Mouse (Mus musculus): ENCODE results near the gene Olfr549. TPM values are rescaled to one million over a fixed set of nuclear protein-coding genes. Genes with fewer than 3 reads are reported as not detected.

Olfr549 gene
- not detected for polyA plus RNA-seq (2017; shearing (Covaris generic))

GRCm38 (mm10) chr7:102549570-102549969 lies at the start of gene Olfr549:
Gene Olfr549, plus strand, starts transcription at chr7:102549870.

GRCm38 (mm10) chr7:102534449-102534848 lies 15.2 kb upstream of the Olfr549 start, which contains the start of gene Olfr547:
Gene Olfr547, plus strand, starts transcription at chr7:102534749.

DNA sequence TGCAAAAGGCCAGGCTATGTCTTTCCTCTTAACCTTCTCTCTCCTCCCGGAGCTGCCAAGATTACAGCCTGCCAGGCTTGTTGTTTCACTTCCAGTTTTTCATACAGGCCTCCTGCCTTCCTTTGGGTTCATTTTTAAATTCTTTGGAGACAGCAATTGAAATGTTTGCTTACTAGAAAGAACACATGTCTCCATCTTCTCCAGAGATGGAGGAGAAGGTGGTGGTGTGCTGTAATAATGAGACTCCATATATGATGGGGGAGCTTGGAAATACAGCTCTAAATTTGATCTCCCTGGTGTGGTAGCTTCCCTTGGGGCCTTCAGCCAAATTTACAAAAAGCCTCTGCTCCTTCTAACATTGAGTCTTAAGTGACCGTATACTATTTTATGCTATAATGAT lies 9.1 kb upstream of the Olfr549 start, which contains the start of gene Olfr548-ps1:
Olfr548-ps1 (plus strand) TSS at position 301 of the 400 bp plus-strand sequence.

GRCm38 (mm10) chr7:102564999-102565997 lies 15.6 kb downstream of the Olfr549 start, which contains the start of gene Trim21:
Gene Trim21, minus strand, starts transcription at chr7:102565486.

GRCm38 (mm10) chr7:102571142-102571541 lies 21.5 kb downstream of the Olfr549 start, which contains the start of gene Olfr550:
Gene Olfr550, plus strand, starts transcription at chr7:102571442.

GRCm38 (mm10) chr7:102591786-102592185 lies 42.1 kb downstream of the Olfr549 start, which contains the start of gene Olfr551:
Gene Olfr551, minus strand, starts transcription at chr7:102591886.

DNA sequence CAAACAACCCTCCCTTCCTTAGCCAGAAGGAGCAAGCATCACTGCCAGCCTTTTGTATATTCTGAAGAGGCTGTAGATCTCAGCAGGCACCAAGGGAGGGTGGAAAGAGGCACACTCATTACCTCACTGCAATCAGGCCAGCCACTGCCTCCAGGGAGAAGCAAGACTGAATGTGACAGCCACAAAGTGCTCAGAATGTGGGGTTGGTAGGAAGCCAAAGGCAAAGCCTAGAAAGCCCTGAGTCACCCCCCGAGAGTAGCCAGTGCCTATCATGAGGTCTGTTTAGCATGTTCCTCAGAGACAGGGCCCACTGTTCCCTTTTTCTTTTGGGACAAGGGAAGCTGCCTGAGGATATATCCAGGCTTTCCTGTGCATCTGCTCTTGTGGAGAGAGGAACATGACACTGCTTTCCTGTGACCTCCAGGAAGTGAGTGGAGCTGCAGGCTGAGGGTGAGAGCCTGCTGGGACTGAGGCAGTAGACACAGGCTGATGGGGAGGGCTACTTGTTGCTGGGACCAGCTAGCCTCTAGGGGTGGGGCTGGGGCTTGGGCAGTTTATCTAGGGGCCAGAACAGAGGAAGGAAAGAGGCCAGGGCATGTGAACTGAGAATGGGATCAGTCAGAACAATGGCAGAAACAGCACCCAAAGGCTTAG lies 47.8 kb downstream of the Olfr549 start, which contains the start of gene Olfr552:
Olfr552 (plus strand) TSS at position 393 of the 654 bp plus-strand sequence.

Other genes with a start within 250 kb of the Olfr549 start
- gene Rrm1, start 108.2 kb upstream of the Olfr549 start, polyA plus RNA-seq (2017; shearing (Covaris generic)): 28.8 TPM
- not detected for gene Olfr543, start 68.2 kb upstream of the Olfr549 start, polyA plus RNA-seq (2017; shearing (Covaris generic))
- 0.14 TPM for gene Olfr544, start 61.6 kb upstream of the Olfr549 start, polyA plus RNA-seq (2017; shearing (Covaris generic))
- not detected for gene Olfr545, start 50.3 kb upstream of the Olfr549 start, polyA plus RNA-seq (2017; shearing (Covaris generic))
- not detected for gene Olfr547, start 15.1 kb upstream of the Olfr549 start, polyA plus RNA-seq (2017; shearing (Covaris generic))
- not detected for gene Olfr548-ps1, start 9.0 kb upstream of the Olfr549 start, polyA plus RNA-seq (2017; shearing (Covaris generic))
- gene Trim21, start 15.6 kb downstream of the Olfr549 start, polyA plus RNA-seq (2017; shearing (Covaris generic)): 28.9 TPM
- not detected for gene Olfr550, start 21.6 kb downstream of the Olfr549 start, polyA plus RNA-seq (2017; shearing (Covaris generic))
- not detected for gene Olfr551, start 42.0 kb downstream of the Olfr549 start, polyA plus RNA-seq (2017; shearing (Covaris generic))
- not detected for gene Olfr552, start 47.9 kb downstream of the Olfr549 start, polyA plus RNA-seq (2017; shearing (Covaris generic))
- gene Olfr553, start 68.3 kb downstream of the Olfr549 start, polyA plus RNA-seq (2017; shearing (Covaris generic)): not detected
- 0.30 TPM for gene Olfr554, start 88.6 kb downstream of the Olfr549 start, polyA plus RNA-seq (2017; shearing (Covaris generic))
- gene Olfr555, start 109.0 kb downstream of the Olfr549 start, polyA plus RNA-seq (2017; shearing (Covaris generic)): not detected
- not detected for gene Olfr556, start 115.0 kb downstream of the Olfr549 start, polyA plus RNA-seq (2017; shearing (Covaris generic))
- gene Trim68, start 137.5 kb downstream of the Olfr549 start, polyA plus RNA-seq (2017; shearing (Covaris generic)): 10.0 TPM
- not detected for gene Olfr557, start 146.0 kb downstream of the Olfr549 start, polyA plus RNA-seq (2017; shearing (Covaris generic))
- gene Olfr558, start 152.3 kb downstream of the Olfr549 start, polyA plus RNA-seq (2017; shearing (Covaris generic)): not detected
- not detected for gene Olfr33, start 169.2 kb downstream of the Olfr549 start, polyA plus RNA-seq (2017; shearing (Covaris generic))
- not detected for gene Olfr559, start 177.6 kb downstream of the Olfr549 start, polyA plus RNA-seq (2017; shearing (Covaris generic))
- gene Olfr560, start 209.5 kb downstream of the Olfr549 start, polyA plus RNA-seq (2017; shearing (Covaris generic)): not detected
- not detected for gene Olfr78, start 209.6 kb downstream of the Olfr549 start, polyA plus RNA-seq (2017; shearing (Covaris generic))
- not detected for gene Olfr561, start 221.4 kb downstream of the Olfr549 start, polyA plus RNA-seq (2017; shearing (Covaris generic))

Data from naive thymus-derived CD4-positive, alpha-beta T cell, adult 5 months (primary cell).